Mouse (Mus musculus) heart, embryonic 11.5 days (tissue): ENCODE data around the gene T2. TPM values are rescaled to one million over a fixed set of nuclear protein-coding genes. Genes with fewer than 3 reads are reported as not detected.
A peak's percentile ranks its signal among the peaks of the same experiment; 100 is the strongest.
"Not testable (repeated sequence)": the region's sequence is repeated elsewhere in the genome, so short reads cannot be mapped to it uniquely, and the experiment has no call there.

ENCODE experiments used
- ATAC-seq: fragments of 200-750 bp; cut with Nextera tagmentation; replicated peaks from 2 replicates; pipeline ENCODE4 v1.8.0; 2017; ENCODE audit warnings: moderate library complexity; ENCODE audit not compliant: insufficient number of reproducible peaks, low FRiP score, low TSS enrichment
- H3K27ac ChIP-seq: fragments of 300-500 bp; sonication (generic); 2 replicates; pipeline ENCODE4 v1.5.1; 2014; ENCODE audit warnings: mild to moderate bottlenecking, low read depth, low read length
- H3K27me3 ChIP-seq: fragments of 300-500 bp; sonication (generic); 2 replicates; pipeline ENCODE4 v1.6.1; 2014; ENCODE audit warnings: mild to moderate bottlenecking, low read length, mixed read lengths; ENCODE audit not compliant: control insufficient read depth, insufficient read depth
- H3K36me3 ChIP-seq: fragments of 300-500 bp; sonication (generic); 2 replicates; pipeline ENCODE4 v1.6.1; 2014; ENCODE audit warnings: mild to moderate bottlenecking, low read length, moderate library complexity, mixed read lengths; ENCODE audit not compliant: control insufficient read depth, insufficient read depth
- H3K4me1 ChIP-seq: fragments of 300-500 bp; sonication (generic); 2 replicates; pipeline ENCODE4 v1.6.1; 2014; ENCODE audit warnings: low read length; ENCODE audit not compliant: control insufficient read depth, insufficient read depth
- H3K4me2 ChIP-seq: fragments of 300-500 bp; sonication (generic); 2 replicates; pipeline ENCODE4 v1.6.1; 2014; ENCODE audit warnings: mild to moderate bottlenecking, moderate library complexity
- H3K4me3 ChIP-seq: fragments of 300-500 bp; sonication (generic); 2 replicates; pipeline ENCODE4 v1.5.1; 2014; ENCODE audit warnings: low read depth, low read length
- H3K9ac ChIP-seq: fragments of 300-500 bp; sonication (generic); 2 replicates; pipeline ENCODE4 v1.6.1; 2014; ENCODE audit warnings: mild to moderate bottlenecking, low read depth, low read length, moderate library complexity
- H3K9me3 ChIP-seq: fragments of 300-500 bp; sonication (generic); replicated peaks from 2 replicates; pipeline ENCODE4 v1.6.1; 2016; ENCODE audit warnings: low read length; ENCODE audit not compliant: control insufficient read depth
- WGBS: fragments of 180-500 bp; shearing (Covaris S2); extraction: QIAGEN DNeasy Blood & Tissue Kit; methylation state at CpG from one replicate; pipeline ENCODE4 v1.1.7; 2014; ENCODE audit not compliant: insufficient replicate concordance; 5-methylcytosine and 5-hydroxymethylcytosine counted together
- polyA plus RNA-seq: library from polyadenylated mRNA; unstranded; fragments of >200 nt; fragmentation: Nextera tagmentation; extraction: Ambion mirVana; gene quantifications from 2 replicates; pipeline ENCODE4 v1.2.1, GENCODE M21; 2014

Gene T2
- polyA plus RNA-seq, 1 experiment from 2014 or later: 0.73 TPM

- Histone ChIP-seq H3K4me1 (no peaks in the 10 kb centered on the region), H3K36me3 (no peaks in the 10 kb centered on the region), H3K9me3 (no peaks in the 10 kb centered on the region), H3K4me3 (no peak overlapping the region), H3K27ac (no peak overlapping the region), H3K4me2 (no peak overlapping the region), H3K9ac (no peak overlapping the region), H3K27me3 (peaks cover 7% of the 10 kb centered on the region)
- no peak for ATAC-seq
- WGBS: 49% methylated on average over 4 of the region's 4 CpGs
Measured at GRCm38 (mm10) chr17:8396371-8396770, 40.6 kb downstream of the T2 start.

- Histone ChIP-seq H3K4me1 (no peaks in the 10 kb centered on the region), H3K36me3 (no peaks in the 10 kb centered on the region), H3K4me3 (no peak overlapping the region), H3K9me3 (no peaks in the 10 kb centered on the region), H3K9ac (no peak overlapping the region), H3K27me3 (no peaks in the 10 kb centered on the region), H3K4me2 (no peak overlapping the region), H3K27ac (no peak overlapping the region)
- 49% methylated on average over 2 of the region's 2 CpGs for WGBS
- ATAC-seq: no peak
Measured at GRCm38 (mm10) chr17:8397946-8398345, 42.2 kb downstream of the T2 start.

GRCm38 (mm10) chr17:8403932-8404331, 48.1 kb downstream of the T2 start:
- WGBS: 35% methylated on average over 7 of the region's 8 CpGs
- H3K4me2 ChIP-seq, H3K4me3 ChIP-seq, ATAC-seq, H3K27ac ChIP-seq, H3K27me3 ChIP-seq, H3K36me3 ChIP-seq, H3K9ac ChIP-seq, H3K9me3 ChIP-seq, H3K4me1 ChIP-seq: not testable (repeated sequence)

- Histone ChIP-seq H3K4me3 (no peak overlapping the region), H3K27me3 (0 out of 2 replicates have a peak, but pooled peaks cover 5% of the 10 kb centered on the region), H3K27ac (no peak overlapping the region), H3K36me3 (no peaks in the 10 kb centered on the region), H3K9me3 (no peaks in the 10 kb centered on the region), H3K4me1 (peaks cover 10% of the 10 kb centered on the region), H3K4me2 (no peak overlapping the region), H3K9ac (no peak overlapping the region)
- 44% methylated on average over 6 of the region's 6 CpGs for WGBS
- no peak for ATAC-seq
Measured at GRCm38 (mm10) chr17:8406285-8406684, 50.5 kb downstream of the T2 start.

GRCm38 (mm10) chr17:8408002-8408401, 52.2 kb downstream of the T2 start:
- H3K36me3 ChIP-seq, H3K4me2 ChIP-seq, H3K27ac ChIP-seq, ATAC-seq, H3K4me3 ChIP-seq, H3K27me3 ChIP-seq, H3K9me3 ChIP-seq, H3K4me1 ChIP-seq, H3K9ac ChIP-seq: not testable (repeated sequence)
- 75% methylated on average over 4 of the region's 4 CpGs for WGBS

- Histone ChIP-seq H3K27me3 (peaks cover 15% of the 10 kb centered on the region), H3K36me3 (no peaks in the 10 kb centered on the region), H3K4me3 (no peak overlapping the region), H3K27ac (no peak overlapping the region), H3K4me2 (peak overlapping the region; percentile 37; the same call in 1 of the 2 replicates), H3K9me3 (no peaks in the 10 kb centered on the region), H3K4me1 (peaks cover 10% of the 10 kb centered on the region), H3K9ac (no peak overlapping the region)
- ATAC-seq: no peak
- WGBS: 5% methylated on average over 16 of the region's 16 CpGs
Measured at GRCm38 (mm10) chr17:8408589-8409295, 53.0 kb downstream of the T2 start.

GRCm38 (mm10) chr17:8410330-8410729, 54.5 kb downstream of the T2 start:
- no peaks in the 10 kb centered on the region for H3K9me3 ChIP-seq
- no peak overlapping the region for H3K9ac ChIP-seq
- H3K4me1 ChIP-seq: peaks cover 10% of the 10 kb centered on the region
- H3K36me3 ChIP-seq: no peaks in the 10 kb centered on the region
- H3K27me3 ChIP-seq: peaks cover 20% of the 10 kb centered on the region
- 0 out of 2 replicates have a peak, but pooled peaks have one; percentile 39 for ATAC-seq
- no peak overlapping the region for H3K4me3 ChIP-seq
- H3K27ac ChIP-seq: no peak overlapping the region
- WGBS: 66% methylated on average over 2 of the region's 2 CpGs
- H3K4me2 ChIP-seq: no peak overlapping the region

- Histone ChIP-seq H3K4me3 (no peak overlapping the region), H3K9me3 (no peaks in the 10 kb centered on the region), H3K9ac (no peak overlapping the region), H3K27ac (no peak overlapping the region), H3K27me3 (peaks cover 18% of the 10 kb centered on the region), H3K4me1 (peaks cover 21% of the 10 kb centered on the region), H3K4me2 (no peak overlapping the region), H3K36me3 (no peaks in the 10 kb centered on the region)
- 71% methylated on average over 5 of the region's 5 CpGs for WGBS
- no peak for ATAC-seq
Measured at GRCm38 (mm10) chr17:8413656-8414055, 57.9 kb downstream of the T2 start.

GRCm38 (mm10) chr17:8415533-8415932, 59.7 kb downstream of the T2 start:
- Histone ChIP-seq H3K27ac (peak overlapping the region; percentile 46; the same call in 1 of the 2 replicates), H3K4me2 (peak overlapping the region; percentile 11; the same call in 1 of the 2 replicates), H3K36me3 (no peaks in the 10 kb centered on the region), H3K27me3 (peaks cover 15% of the 10 kb centered on the region), H3K4me1 (peaks cover 14% of the 10 kb centered on the region), H3K9me3 (no peaks in the 10 kb centered on the region), H3K9ac (no peak overlapping the region), H3K4me3 (no peak overlapping the region)
- peak; percentile 39 for ATAC-seq
- WGBS: 21% methylated on average over 8 of the region's 8 CpGs
